Mouse (Mus musculus) liver, embryonic 15.5 days (tissue): ENCODE measurements at regions not wholly inside any gene's neighbourhood (a gene's known extent, or its start where the extent isn't known, plus 50 kb on each side); places are given as distances from the start of the nearest gene placed in this dataset.

ENCODE experiments used
- ATAC-seq: fragments of 200-750 bp; cut with Nextera tagmentation; 2 replicates; pipeline ENCODE4 v1.8.0; 2017; ENCODE audit warnings: moderate number of reproducible peaks, mild to moderate bottlenecking, moderate library complexity; ENCODE audit not compliant: insufficient read depth
- H3K27ac ChIP-seq: fragments of 300-500 bp; sonication (generic); replicated peaks from 2 replicates; pipeline ENCODE4 v1.5.1; 2015; ENCODE audit warnings: mild to moderate bottlenecking, inconsistent platforms
- H3K27me3 ChIP-seq: fragments of 300-500 bp; sonication (generic); 2 replicates; pipeline ENCODE4 v1.6.1; 2015; ENCODE audit warnings: mild to moderate bottlenecking, inconsistent platforms
- H3K36me3 ChIP-seq: fragments of 300-500 bp; sonication (generic); replicated peaks from 2 replicates; pipeline ENCODE4 v1.6.1; 2015; ENCODE audit warnings: moderate library complexity, mild to moderate bottlenecking, inconsistent platforms
- H3K4me1 ChIP-seq: fragments of 300-500 bp; sonication (generic); replicated peaks from 2 replicates; pipeline ENCODE4 v1.6.1; 2015; ENCODE audit warnings: inconsistent platforms
- H3K4me2 ChIP-seq: fragments of 300-500 bp; sonication (generic); 2 replicates; pipeline ENCODE4 v1.6.1; 2015; ENCODE audit warnings: moderate library complexity, mild to moderate bottlenecking, inconsistent platforms
- H3K4me3 ChIP-seq: fragments of 300-500 bp; sonication (generic); replicated peaks from 2 replicates; pipeline ENCODE4 v1.5.1; 2015; ENCODE audit warnings: mild to moderate bottlenecking, inconsistent platforms
- H3K9ac ChIP-seq: fragments of 300-500 bp; sonication (generic); 2 replicates; pipeline ENCODE4 v1.6.1; 2015; ENCODE audit warnings: moderate library complexity, mild to moderate bottlenecking, inconsistent platforms
- H3K9me3 ChIP-seq: fragments of 300-500 bp; sonication (generic); replicated peaks from 2 replicates; pipeline ENCODE4 v1.6.1; 2016; ENCODE audit warnings: inconsistent platforms
- WGBS: fragments of 180-500 bp; shearing (Covaris S2); methylation state at CpG from one replicate; pipeline ENCODE4 v1.1.7; 2015; ENCODE audit warnings: mixed read lengths; ENCODE audit not compliant: insufficient replicate concordance; 5-methylcytosine and 5-hydroxymethylcytosine counted together

GRCm38 (mm10) chr14:46017286-46017685 lies 359.3 kb upstream of the Ddhd1 start:
- H3K27me3 ChIP-seq: no peaks in the 10 kb centered on the region
- 0 out of 2 replicates have a peak, but pooled peaks cover 3% of the 10 kb centered on the region for H3K4me1 ChIP-seq
- no peak overlapping the region for H3K9ac ChIP-seq
- H3K27ac ChIP-seq: no peak overlapping the region
- H3K4me2 ChIP-seq: no peak overlapping the region
- ATAC-seq: no peak
- WGBS: 52% methylated on average over 3 of the region's 3 CpGs
- no peaks in the 10 kb centered on the region for H3K36me3 ChIP-seq
- no peak overlapping the region for H3K4me3 ChIP-seq
- no peaks in the 10 kb centered on the region for H3K9me3 ChIP-seq

- no peak for ATAC-seq
- H3K4me1 ChIP-seq: 0 out of 2 replicates have a peak, but pooled peaks cover 3% of the 10 kb centered on the region
- 46% methylated on average over 6 of the region's 6 CpGs for WGBS
- no peaks in the 10 kb centered on the region for H3K27me3 ChIP-seq
- no peaks in the 10 kb centered on the region for H3K9me3 ChIP-seq
- H3K36me3 ChIP-seq: no peaks in the 10 kb centered on the region
- no peak overlapping the region for H3K4me2 ChIP-seq
- no peak overlapping the region for H3K4me3 ChIP-seq
- no peak overlapping the region for H3K9ac ChIP-seq
- H3K27ac ChIP-seq: no peak overlapping the region
Measured at GRCm38 (mm10) chr14:46017976-46018375, 360.0 kb upstream of the Ddhd1 start.

GRCm38 (mm10) chr14:46019240-46020025 lies 359.8 kb upstream of the Gm15217 start:
- Histone ChIP-seq H3K4me2 (no peak overlapping the region), H3K9me3 (no peaks in the 10 kb centered on the region), H3K9ac (no peak overlapping the region), H3K4me1 (0 out of 2 replicates have a peak, but pooled peaks cover 3% of the 10 kb centered on the region), H3K4me3 (no peak overlapping the region), H3K27ac (no peak overlapping the region), H3K36me3 (no peaks in the 10 kb centered on the region), H3K27me3 (no peaks in the 10 kb centered on the region)
- 63% methylated on average over 14 of the region's 14 CpGs for WGBS
- ATAC-seq: no peak

DNA sequence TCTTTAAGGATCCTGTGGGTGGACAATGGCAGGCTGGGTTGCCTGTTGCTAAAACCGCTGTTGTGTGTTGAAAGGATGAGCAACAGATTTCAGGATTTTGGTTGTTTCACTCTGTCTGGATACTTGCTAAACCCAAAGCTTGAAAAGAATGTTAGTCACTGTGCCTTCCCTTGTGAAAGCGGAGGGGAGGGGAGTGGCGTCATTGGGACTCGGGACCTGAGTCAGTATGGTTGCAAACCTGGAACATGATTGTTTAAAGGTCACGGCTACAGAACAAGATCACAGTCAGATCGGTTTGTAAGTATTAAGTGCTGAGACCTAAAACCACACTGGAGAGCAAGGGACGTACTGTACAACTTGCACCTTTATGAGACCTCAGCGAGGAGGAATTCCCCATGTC lies 344.9 kb upstream of the Gm15217 start:
- ATAC-seq: no peak
- Histone ChIP-seq H3K4me2 (no peak overlapping the region), H3K36me3 (no peaks in the 10 kb centered on the region), H3K9me3 (no peaks in the 10 kb centered on the region), H3K9ac (no peak overlapping the region), H3K27me3 (no peaks in the 10 kb centered on the region), H3K4me1 (no peaks in the 10 kb centered on the region), H3K4me3 (no peak overlapping the region), H3K27ac (no peak overlapping the region)
- WGBS: 69% methylated on average over 8 of the region's 8 CpGs

DNA sequence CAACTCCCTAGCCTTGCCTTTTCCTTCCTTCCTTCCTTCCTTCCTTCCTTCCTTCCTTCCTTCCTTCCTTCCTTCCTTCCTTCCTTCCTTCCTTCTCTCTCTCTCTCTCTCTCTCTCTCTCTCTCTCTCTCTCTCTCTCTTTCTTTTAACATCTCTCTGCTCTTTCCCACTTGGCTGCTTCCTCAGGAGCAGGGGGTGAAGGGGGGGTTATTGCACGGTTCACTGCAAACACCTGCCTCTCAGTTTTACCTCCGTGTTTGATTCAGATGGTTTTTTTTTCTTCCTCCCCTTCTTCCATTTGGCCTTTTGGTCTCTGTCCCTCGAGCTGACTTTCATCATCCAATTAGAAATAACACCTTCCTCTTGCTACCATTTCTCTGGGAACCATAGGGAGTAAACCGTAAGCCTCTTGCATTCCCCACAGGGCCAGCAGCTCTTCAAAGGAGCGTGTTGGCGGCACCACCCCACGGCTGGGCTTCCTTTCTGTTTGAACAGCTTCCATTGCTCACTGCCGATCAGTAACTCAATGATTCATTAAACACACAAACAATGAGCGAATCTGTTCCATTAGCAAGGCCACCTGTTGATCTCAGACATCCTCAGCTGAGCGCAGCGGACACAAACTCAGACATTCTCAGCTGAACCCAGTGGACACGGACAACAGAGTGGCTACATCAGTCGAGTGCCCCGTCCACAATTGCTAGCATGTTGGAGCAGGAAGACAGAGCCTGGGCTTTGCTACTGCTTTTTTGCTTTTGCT lies 318.4 kb upstream of the Gm15217 start:
- Histone ChIP-seq H3K4me2 (peak overlapping the region; percentile 2; the same call in 1 of the 2 replicates), H3K27me3 (no peaks in the 10 kb centered on the region), H3K9me3 (no peaks in the 10 kb centered on the region), H3K9ac (no peak overlapping the region), H3K4me3 (no peak overlapping the region), H3K27ac (no peak overlapping the region), H3K36me3 (no peaks in the 10 kb centered on the region), H3K4me1 (no peaks in the 10 kb centered on the region)
- WGBS: 37% methylated on average over 14 of the region's 14 CpGs
- ATAC-seq: no peak

GRCm38 (mm10) chr14:46067102-46067801 lies 312.0 kb upstream of the Gm15217 start:
- no peak overlapping the region for H3K9ac ChIP-seq
- H3K27me3 ChIP-seq: no peaks in the 10 kb centered on the region
- no peaks in the 10 kb centered on the region for H3K9me3 ChIP-seq
- no peak overlapping the region for H3K4me2 ChIP-seq
- H3K4me1 ChIP-seq: no peaks in the 10 kb centered on the region
- no peak overlapping the region for H3K4me3 ChIP-seq
- H3K27ac ChIP-seq: no peak overlapping the region
- H3K36me3 ChIP-seq: no peaks in the 10 kb centered on the region
- WGBS: 54% methylated on average over 5 of the region's 5 CpGs
- ATAC-seq: no peak

GRCm38 (mm10) chr14:46071244-46071643 lies 308.0 kb upstream of the Gm15217 start:
- no peak overlapping the region for H3K4me2 ChIP-seq
- H3K36me3 ChIP-seq: no peaks in the 10 kb centered on the region
- no peaks in the 10 kb centered on the region for H3K4me1 ChIP-seq
- no peak overlapping the region for H3K9ac ChIP-seq
- no peaks in the 10 kb centered on the region for H3K27me3 ChIP-seq
- H3K27ac ChIP-seq: no peak overlapping the region
- H3K9me3 ChIP-seq: no peaks in the 10 kb centered on the region
- H3K4me3 ChIP-seq: no peak overlapping the region
- ATAC-seq: no peak
- WGBS: 68% methylated on average over 5 of the region's 5 CpGs

DNA sequence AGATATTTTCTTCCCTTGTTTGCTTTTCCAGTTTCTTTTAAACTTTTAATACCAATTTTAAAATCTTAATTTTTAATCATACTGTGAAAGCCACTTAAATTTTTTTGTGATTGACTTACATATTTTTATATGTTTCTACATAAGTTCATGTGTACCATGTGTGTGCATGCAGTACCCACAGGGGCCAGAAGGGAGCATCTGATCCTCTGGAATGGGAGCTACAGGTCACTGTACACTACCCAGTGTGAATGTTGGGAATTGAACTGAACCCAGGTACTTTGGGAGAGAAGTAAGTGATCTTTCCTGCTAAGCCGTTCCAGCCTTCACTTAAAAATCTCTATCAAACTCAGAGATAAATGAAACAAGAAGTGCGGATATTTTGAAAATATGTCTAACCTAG lies 302.5 kb upstream of the Gm15217 start:
- Histone ChIP-seq H3K4me3 (no peak overlapping the region), H3K9me3 (no peaks in the 10 kb centered on the region), H3K9ac (no peak overlapping the region), H3K27ac (no peak overlapping the region), H3K4me2 (no peak overlapping the region), H3K36me3 (no peaks in the 10 kb centered on the region), H3K27me3 (no peaks in the 10 kb centered on the region), H3K4me1 (no peaks in the 10 kb centered on the region)
- 74% methylated on average over 2 of the region's 2 CpGs for WGBS
- no peak for ATAC-seq

GRCm38 (mm10) chr14:46077406-46078131 lies 301.6 kb upstream of the Gm15217 start:
- H3K9ac ChIP-seq: no peak overlapping the region
- no peaks in the 10 kb centered on the region for H3K4me1 ChIP-seq
- WGBS: 71% methylated on average over 11 of the region's 11 CpGs
- no peaks in the 10 kb centered on the region for H3K36me3 ChIP-seq
- H3K4me3 ChIP-seq: no peak overlapping the region
- no peaks in the 10 kb centered on the region for H3K27me3 ChIP-seq
- no peaks in the 10 kb centered on the region for H3K9me3 ChIP-seq
- ATAC-seq: no peak
- no peak overlapping the region for H3K27ac ChIP-seq
- H3K4me2 ChIP-seq: no peak overlapping the region

GRCm38 (mm10) chr14:46082646-46083045 lies 296.6 kb upstream of the Gm15217 start:
- Histone ChIP-seq H3K9ac (no peak overlapping the region), H3K36me3 (no peaks in the 10 kb centered on the region), H3K4me3 (no peak overlapping the region), H3K4me2 (no peak overlapping the region), H3K27me3 (no peaks in the 10 kb centered on the region), H3K27ac (no peak overlapping the region), H3K4me1 (no peaks in the 10 kb centered on the region), H3K9me3 (no peaks in the 10 kb centered on the region)
- no peak for ATAC-seq
- WGBS: 73% methylated on average over 5 of the region's 5 CpGs
